Mouse (Mus musculus) brain, embryonic 14.5 days (tissue): ENCODE measurements around the gene Car11. TPM values are rescaled to one million over a fixed set of nuclear protein-coding genes. Genes with fewer than 3 reads are reported as not detected.

ENCODE experiments used
- DNase-seq: peaks from one replicate; pipeline ENCODE4 v3.0.0-alpha.2; 2011; ENCODE audit warnings: low read depth
- CTCF ChIP-seq: fragments of 200-500 bp; IDR thresholded peaks from 2 replicates; pipeline ENCODE4 v1.5.1; 2012; ENCODE audit warnings: inconsistent platforms, mild to moderate bottlenecking, moderate library complexity, borderline replicate concordance; ENCODE audit not compliant: insufficient read depth, insufficient read length; ENCODE audit errors: extremely low read depth
- POLR2A ChIP-seq: fragments of 200-500 bp; IDR thresholded peaks from 2 replicates; pipeline ENCODE4 v1.6.1; 2012; ENCODE audit warnings: mild to moderate bottlenecking, inconsistent platforms, borderline replicate concordance; ENCODE audit not compliant: poor library complexity, insufficient read depth, insufficient read length, severe bottlenecking; ENCODE audit errors: extremely low read depth
- polyA plus RNA-seq: library from polyadenylated mRNA; depleted of rRNA; stranded (reverse); fragments of >200 nt; gene quantifications from 2 replicates; pipeline ENCODE4 v1.2.3, GENCODE M21; 2012

The Car11 gene
- polyA plus RNA-seq, 1 experiment = 81.4 TPM

GRCm38 (mm10) chr7:45695098-45695497 is 4.5 kb upstream of the Car11 start:
- TF ChIP-seq CTCF (no peak), POLR2A (no peak)
- DNase-seq = peak; percentile 13

- no peak for DNase-seq
- TF ChIP-seq POLR2A (no peak), CTCF (no peak)
These were observed 1.7 kb upstream of the Car11 start for GRCm38 (mm10) chr7:45697894-45698293.

GRCm38 (mm10) chr7:45700301-45701015 is 815 bp downstream of the Car11 start:
- peak; percentile 92 for DNase-seq
- TF ChIP-seq POLR2A = no peak
- TF ChIP-seq CTCF = no peak

- DNase-seq = no peak
- no peak for TF ChIP-seq POLR2A
- no peak for TF ChIP-seq CTCF
These were observed 1.4 kb downstream of the Car11 start for GRCm38 (mm10) chr7:45701072-45701471.

GRCm38 (mm10) chr7:45701607-45702006 is 2.0 kb downstream of the Car11 start:
- no peak for DNase-seq
- TF ChIP-seq CTCF = no peak
- no peak for TF ChIP-seq POLR2A

GRCm38 (mm10) chr7:45702316-45702715 is 2.7 kb downstream of the Car11 start:
- DNase-seq = no peak
- TF ChIP-seq CTCF (no peak), POLR2A (no peak)

- DNase-seq = no peak
- TF ChIP-seq CTCF = no peak
- no peak for TF ChIP-seq POLR2A
These were observed 3.3 kb downstream of the Car11 start for GRCm38 (mm10) chr7:45702809-45703520.

- no peak for DNase-seq
These were observed 3.9 kb downstream of the Car11 start for GRCm38 (mm10) chr7:45703521-45704033.

GRCm38 (mm10) chr7:45704046-45704559 is 4.5 kb downstream of the Car11 start:
- TF ChIP-seq POLR2A (0 out of 2 replicates have a peak, but pooled peaks have one; percentile 5), CTCF (no peak)
- peak; percentile 96 for DNase-seq

More at GRCm38 (mm10) chr7:45703521-45704033, 3.9 kb downstream of the Car11 start:
- TF ChIP-seq POLR2A (no peak), CTCF (no peak)

- DNase-seq = peak; percentile 100
- no peak for TF ChIP-seq POLR2A
- TF ChIP-seq CTCF = no peak
These were observed 5.2 kb downstream of the Car11 start, which contains the start of gene Dbp for GRCm38 (mm10) chr7:45704730-45705442. Gene Dbp (plus strand): TSS chr7:45705088.

- TF ChIP-seq POLR2A (no peak), CTCF (no peak)
- DNase-seq = no peak
These were observed 5.8 kb downstream of the Car11 start for GRCm38 (mm10) chr7:45705443-45705864.
